Mouse (Mus musculus) C2C12 (cell line): ENCODE data around the gene Nme7.

ENCODE experiments used
- CTCF ChIP-seq: IDR thresholded peaks from one replicate; pipeline ENCODE4 v1.5.1; 2011; ENCODE audit not compliant: control insufficient read depth, insufficient read depth, insufficient read length
- MYOD1 ChIP-seq: IDR thresholded peaks from one replicate; pipeline ENCODE4 v1.6.1; 2011; ENCODE audit warnings: low read depth; ENCODE audit not compliant: control insufficient read depth, insufficient read length
- MYOG ChIP-seq: IDR thresholded peaks from one replicate; pipeline ENCODE4 v1.6.1; 2011; ENCODE audit not compliant: control insufficient read depth, insufficient read length; ENCODE audit errors: extremely low read depth

- peak; percentile 60 for TF ChIP-seq CTCF
- TF ChIP-seq MYOD1: no peak
- TF ChIP-seq MYOG: no peak
Observed at GRCm38 (mm10) chr1:164366156-164367128, 62.5 kb downstream of the Nme7 start.
